Mouse (Mus musculus): ENCODE data around the gene Hsp90b1. TPM values are rescaled to one million over a fixed set of nuclear protein-coding genes. Genes with fewer than 3 reads are reported as not detected.
"Not testable (repeated sequence)": the region's sequence is repeated elsewhere in the genome, so short reads cannot be mapped to it uniquely, and the experiment has no call there.

Hsp90b1 gene
- polyA plus RNA-seq, 1 experiment from 2014 or later, result 415 TPM

- not testable (repeated sequence) for ATAC-seq (replicated peaks; ENCODE audit: extremely low read depth, insufficient read depth, low FRiP score); H3K36me3 ChIP-seq (ENCODE audit: control insufficient read depth, insufficient read depth); H3K9me3 ChIP-seq (replicated peaks; ENCODE audit: control insufficient read depth, low read length); H3K4me1 ChIP-seq (ENCODE audit: control insufficient read depth, insufficient read depth, low read length); H3K27ac ChIP-seq (ENCODE audit: low read length); H3K27me3 ChIP-seq (ENCODE audit: control insufficient read depth, insufficient read depth, low read length)
- H3K4me2 ChIP-seq (ENCODE audit: low read depth, low read length), result peak overlapping the region; percentile 69
- WGBS, result 19% methylated on average over 9 of the region's 9 CpGs
- H3K9ac ChIP-seq (ENCODE audit: low read length), result peak overlapping the region; percentile 90
- peak overlapping the region; percentile 76 for H3K4me3 ChIP-seq (ENCODE audit: low read length)
Observed at GRCm38 (mm10) chr10:86686017-86686360, 19.3 kb downstream of the Hsp90b1 start.

GRCm38 (mm10) chr10:86685179-86686016 lies 19.9 kb downstream of the Hsp90b1 start:
- H3K36me3 ChIP-seq (ENCODE audit: control insufficient read depth, insufficient read depth); H3K27me3 ChIP-seq (ENCODE audit: control insufficient read depth, insufficient read depth, low read length); H3K9me3 ChIP-seq (replicated peaks; ENCODE audit: control insufficient read depth, low read length); H3K4me1 ChIP-seq (ENCODE audit: control insufficient read depth, insufficient read depth, low read length): not testable (repeated sequence)
- Histone ChIP-seq H3K27ac (ENCODE audit: low read length) (peak overlapping the region; percentile 77), H3K4me2 (ENCODE audit: low read depth, low read length) (peak overlapping the region; percentile 69), H3K9ac (ENCODE audit: low read length) (peak overlapping the region; percentile 90), H3K4me3 (ENCODE audit: low read length) (peak overlapping the region; percentile 76)
- WGBS, result under 1% methylated on average over 48 of the region's 53 CpGs
- peak; percentile 90 for ATAC-seq (replicated peaks; ENCODE audit: extremely low read depth, insufficient read depth, low FRiP score)

- H3K27ac ChIP-seq (ENCODE audit: low read length), result peak overlapping the region; percentile 77; the same call in 1 of the 2 replicates
- peak overlapping the region; percentile 76 for H3K4me3 ChIP-seq (ENCODE audit: low read length)
- H3K36me3 ChIP-seq (ENCODE audit: control insufficient read depth, insufficient read depth); H3K27me3 ChIP-seq (ENCODE audit: control insufficient read depth, insufficient read depth, low read length); H3K9me3 ChIP-seq (replicated peaks; ENCODE audit: control insufficient read depth, low read length); H3K4me1 ChIP-seq (ENCODE audit: control insufficient read depth, insufficient read depth, low read length); H3K9ac ChIP-seq (ENCODE audit: low read length): not testable (repeated sequence)
- peak overlapping the region; percentile 69 for H3K4me2 ChIP-seq (ENCODE audit: low read depth, low read length)
- WGBS, result 33% methylated on average over 2 of the region's 2 CpGs
- ATAC-seq (replicated peaks; ENCODE audit: extremely low read depth, insufficient read depth, low FRiP score), result peak; percentile 23; the same call in 1 of the 2 replicates
Observed at GRCm38 (mm10) chr10:86684797-86685178, 20.5 kb downstream of the Hsp90b1 start.

- H3K9me3 ChIP-seq (replicated peaks; ENCODE audit: control insufficient read depth, low read length); H3K36me3 ChIP-seq (ENCODE audit: control insufficient read depth, insufficient read depth); H3K4me3 ChIP-seq (ENCODE audit: low read length); H3K4me2 ChIP-seq (ENCODE audit: low read depth, low read length); H3K27ac ChIP-seq (ENCODE audit: low read length); ATAC-seq (replicated peaks; ENCODE audit: extremely low read depth, insufficient read depth, low FRiP score); H3K4me1 ChIP-seq (ENCODE audit: control insufficient read depth, insufficient read depth, low read length); H3K9ac ChIP-seq (ENCODE audit: low read length); H3K27me3 ChIP-seq (ENCODE audit: control insufficient read depth, insufficient read depth, low read length): not testable (repeated sequence)
- 61% methylated on average over 4 of the region's 4 CpGs for WGBS
Observed at GRCm38 (mm10) chr10:86670550-86670949, 34.8 kb downstream of the Hsp90b1 start.

Small RNAs within 50 kb of the gene (microRNA-seq; reads per million reads assigned to microRNA genes)
- gene Gm25745, result 0.59 reads per million

Other genes with a start within 250 kb of the Hsp90b1 start
- 0.68 and 1.3 TPM in 2 replicates for gene Syn3, start 206.6 kb downstream of the Hsp90b1 start, polyA plus RNA-seq (2015; fragmentation: Nextera tagmentation; extraction: Ambion mirVana)
- 1.7 and 1.9 TPM in 2 replicates for gene Ttc41, start 302 bp upstream of the Hsp90b1 start, polyA plus RNA-seq (2015; fragmentation: Nextera tagmentation; extraction: Ambion mirVana)
- gene Gm49358, start 58.5 kb upstream of the Hsp90b1 start, polyA plus RNA-seq (2015; fragmentation: Nextera tagmentation; extraction: Ambion mirVana), result not detected in 2 replicates
- 4.8 and 5.0 TPM in 2 replicates for gene Nt5dc3, start 73.5 kb upstream of the Hsp90b1 start, polyA plus RNA-seq (2015; fragmentation: Nextera tagmentation; extraction: Ambion mirVana)